Mouse (Mus musculus): ENCODE results near the gene Klhl26.

Gene Klhl26

DNA sequence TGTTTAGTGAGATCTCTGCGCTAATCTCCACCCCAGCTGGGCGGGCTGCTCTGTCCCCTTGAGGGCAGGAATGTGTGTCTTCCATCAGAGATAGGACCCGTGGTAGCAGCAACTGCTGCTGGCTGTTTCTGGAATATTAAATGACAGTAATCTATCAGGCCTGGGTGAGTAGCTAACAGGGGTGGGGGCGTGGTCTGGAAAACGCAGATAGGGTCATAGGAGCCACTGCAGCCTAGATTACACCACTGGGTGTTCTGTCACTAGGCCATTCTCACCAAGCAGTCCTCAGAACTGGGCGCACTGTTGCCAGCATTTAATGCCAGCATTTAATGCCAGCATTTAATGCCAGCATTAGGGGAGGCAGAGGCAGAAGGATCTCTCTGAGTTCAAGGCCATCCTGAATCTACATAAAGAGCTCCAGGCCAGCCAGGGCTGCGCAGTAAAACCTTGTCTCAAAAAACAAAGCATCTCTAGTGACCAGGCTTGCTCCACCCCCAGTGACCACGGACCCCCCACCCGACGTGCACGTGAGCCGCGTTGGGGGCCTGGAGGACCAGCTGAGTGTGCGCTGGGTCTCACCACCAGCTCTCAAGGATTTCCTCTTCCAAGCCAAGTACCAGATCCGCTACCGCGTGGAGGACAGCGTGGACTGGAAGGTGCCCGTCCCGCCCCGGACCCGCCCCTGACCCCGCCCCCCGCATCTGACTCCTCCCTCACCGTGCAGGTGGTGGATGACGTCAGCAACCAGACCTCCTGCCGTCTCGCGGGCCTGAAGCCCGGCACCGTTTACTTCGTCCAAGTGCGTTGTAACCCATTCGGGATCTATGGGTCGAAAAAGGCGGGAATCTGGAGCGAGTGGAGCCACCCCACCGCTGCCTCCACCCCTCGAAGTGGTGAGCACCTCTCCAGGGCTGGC lies 23.9 kb upstream of the Klhl26 start:
- peak; percentile 73 for DNase-seq

DNA sequence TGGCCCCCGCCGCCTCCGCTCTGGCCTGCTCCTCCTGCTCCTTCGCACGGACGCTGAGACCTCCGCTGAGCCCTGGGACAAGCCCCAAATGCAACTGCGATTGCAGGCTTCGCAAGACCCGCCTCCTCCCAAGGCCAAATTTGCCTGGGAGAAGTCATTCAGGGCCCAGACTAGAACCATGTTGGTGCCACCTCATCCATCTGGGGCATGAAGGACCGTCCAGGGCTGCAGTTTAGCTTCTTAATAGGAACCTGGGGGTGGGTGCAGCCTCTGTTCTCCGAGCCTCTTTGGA lies 18.9 kb upstream of the Klhl26 start:
- DNase-seq: no peak

DNA sequence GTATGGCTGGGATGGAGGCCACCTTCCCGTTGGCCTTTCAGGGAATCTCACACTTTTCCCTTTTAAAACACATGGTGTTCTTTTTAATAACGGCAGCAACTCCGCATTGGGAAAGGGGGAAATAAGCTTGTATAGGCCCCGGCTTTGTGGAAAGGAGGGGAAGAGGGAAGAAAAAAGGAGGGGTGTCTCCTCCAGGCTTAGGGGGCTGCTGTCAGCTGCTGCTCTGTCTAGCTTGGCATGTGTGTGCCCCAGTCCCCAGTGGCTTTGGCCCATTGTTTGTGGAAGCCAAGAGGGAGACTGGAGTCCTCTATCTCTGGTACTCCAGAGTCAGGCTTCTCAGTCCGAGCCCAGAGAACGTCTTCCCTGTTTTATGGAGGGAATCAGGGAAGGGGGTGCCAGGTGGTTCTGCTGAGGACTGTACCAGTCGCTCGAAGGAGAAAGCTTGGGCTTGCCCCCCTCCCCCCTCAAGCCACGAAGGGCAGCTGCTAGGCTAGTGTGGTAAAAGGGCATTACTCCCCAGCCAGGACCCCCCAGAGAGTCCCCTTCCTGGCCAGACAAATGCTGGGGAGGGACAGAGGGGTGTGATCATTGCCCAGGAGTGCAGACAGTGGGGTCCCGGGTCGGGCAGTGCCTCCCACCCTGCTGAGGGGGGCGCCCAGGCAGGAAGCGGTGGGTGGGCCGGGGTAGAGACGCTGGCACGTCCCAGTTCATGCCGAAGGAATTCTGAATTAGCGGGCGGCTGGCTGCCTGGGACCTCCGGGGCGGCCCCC lies 18.4 kb upstream of the Klhl26 start:
- no peak for DNase-seq

DNA sequence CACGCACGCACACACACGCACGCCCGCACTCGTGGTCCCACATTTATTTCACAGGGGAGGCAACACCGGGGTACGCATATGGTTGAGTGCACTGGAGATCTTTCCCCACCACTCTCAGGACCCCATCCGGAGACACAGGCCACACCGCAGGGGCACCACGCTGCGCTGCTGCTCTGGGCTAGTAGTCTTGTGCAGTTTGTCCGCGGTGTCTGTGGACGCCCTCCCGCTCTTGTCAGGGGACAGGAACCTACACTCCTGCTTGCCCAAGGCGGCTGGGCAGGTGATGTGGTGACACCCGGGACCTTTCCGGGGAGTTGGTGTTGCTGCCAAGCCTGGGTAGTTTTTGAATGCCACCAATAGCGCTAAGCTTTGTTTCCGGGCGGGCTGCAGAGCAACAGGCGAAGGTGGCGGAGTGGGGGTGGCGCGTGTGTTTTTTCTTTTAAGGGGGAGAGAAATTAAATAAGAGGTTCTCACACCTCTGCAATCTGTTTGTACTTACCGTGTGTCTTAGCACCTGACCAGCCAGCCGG lies 17.7 kb upstream of the Klhl26 start:
- no peak for DNase-seq

DNA sequence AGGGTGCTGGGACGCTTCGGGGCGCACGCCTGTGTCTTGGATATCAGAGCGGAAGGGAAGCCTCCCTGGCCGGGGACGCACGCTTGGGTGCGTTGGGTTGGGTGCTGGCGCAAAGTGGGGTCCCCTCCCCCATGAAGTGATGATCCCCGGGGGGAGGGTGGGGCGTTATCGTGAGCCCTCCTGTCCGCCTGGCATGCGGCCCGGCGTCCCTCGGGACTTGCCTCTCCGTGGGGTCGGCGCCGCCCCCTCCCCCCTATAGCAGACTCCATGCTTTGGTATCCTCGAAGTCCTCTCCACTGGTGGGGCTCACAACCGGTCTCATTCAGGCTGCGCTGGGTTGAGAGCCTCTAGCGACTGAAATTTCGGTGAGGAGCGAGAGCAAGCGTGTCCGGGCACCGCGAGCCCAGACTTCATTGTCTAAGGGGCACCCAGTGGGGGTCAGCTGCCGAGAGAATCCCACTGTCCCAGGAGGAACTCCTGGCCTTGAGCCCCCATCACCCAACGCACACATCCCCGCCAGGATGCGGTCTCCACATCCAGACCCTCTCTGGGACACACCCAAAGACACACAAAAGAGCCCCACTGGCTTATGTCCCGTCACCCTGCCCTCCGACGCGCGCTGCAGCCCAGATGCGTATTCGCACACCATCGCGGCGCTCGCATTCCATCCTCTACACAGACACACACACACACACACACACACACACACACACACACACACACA lies 17.1 kb upstream of the Klhl26 start:
- DNase-seq: no peak

DNA sequence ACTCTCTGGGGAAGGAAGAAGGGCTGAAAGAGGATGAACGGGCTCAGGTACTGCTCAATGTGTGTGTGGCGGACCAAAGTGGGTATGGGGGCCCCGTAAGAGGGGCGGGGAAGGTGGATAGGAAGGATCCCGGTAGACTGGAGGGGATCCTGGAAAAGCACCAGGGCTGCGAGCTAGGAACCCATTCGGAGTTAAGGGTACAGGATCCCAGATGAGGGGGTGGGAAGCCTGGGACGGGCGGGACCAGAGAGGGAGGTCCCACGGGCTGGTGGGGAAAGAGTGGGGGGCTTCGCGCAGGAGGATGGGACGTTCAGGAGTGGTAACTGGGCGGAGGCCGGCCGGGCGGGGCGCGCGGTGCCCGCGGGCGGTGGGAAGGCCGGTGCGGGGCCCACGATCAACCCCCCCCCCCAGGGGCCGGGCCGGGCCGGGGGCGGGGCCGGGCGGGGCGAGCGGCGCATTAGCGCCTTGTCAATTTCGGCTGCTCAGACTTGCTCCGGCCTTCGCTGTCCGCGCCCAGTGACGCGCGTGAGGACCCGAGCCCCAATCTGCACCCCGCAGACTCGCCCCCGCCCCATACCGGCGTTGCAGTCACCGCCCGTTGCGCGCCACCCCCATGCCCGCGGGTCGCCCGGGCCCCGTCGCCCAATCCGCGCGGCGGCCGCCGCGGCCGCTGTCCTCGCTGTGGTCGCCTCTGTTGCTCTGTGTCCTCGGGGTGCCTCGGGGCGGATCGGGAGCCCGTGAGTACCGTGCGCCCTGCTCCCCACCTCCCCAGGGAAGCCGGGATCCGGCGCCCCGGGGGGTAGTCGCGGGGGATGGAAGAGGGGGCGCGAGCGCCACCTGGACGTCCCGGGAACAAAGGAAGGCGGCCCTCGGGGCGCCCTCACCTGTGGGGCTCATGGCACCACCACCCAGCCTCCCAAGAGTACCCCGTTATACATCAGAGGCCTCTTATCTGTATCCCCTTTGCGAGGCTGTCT lies 16.2 kb upstream of the Klhl26 start, which contains the start of gene Crlf1:
TSS of gene Crlf1 (plus strand) at position 495 of the 977 bp plus-strand sequence.
- no peak for DNase-seq

DNA sequence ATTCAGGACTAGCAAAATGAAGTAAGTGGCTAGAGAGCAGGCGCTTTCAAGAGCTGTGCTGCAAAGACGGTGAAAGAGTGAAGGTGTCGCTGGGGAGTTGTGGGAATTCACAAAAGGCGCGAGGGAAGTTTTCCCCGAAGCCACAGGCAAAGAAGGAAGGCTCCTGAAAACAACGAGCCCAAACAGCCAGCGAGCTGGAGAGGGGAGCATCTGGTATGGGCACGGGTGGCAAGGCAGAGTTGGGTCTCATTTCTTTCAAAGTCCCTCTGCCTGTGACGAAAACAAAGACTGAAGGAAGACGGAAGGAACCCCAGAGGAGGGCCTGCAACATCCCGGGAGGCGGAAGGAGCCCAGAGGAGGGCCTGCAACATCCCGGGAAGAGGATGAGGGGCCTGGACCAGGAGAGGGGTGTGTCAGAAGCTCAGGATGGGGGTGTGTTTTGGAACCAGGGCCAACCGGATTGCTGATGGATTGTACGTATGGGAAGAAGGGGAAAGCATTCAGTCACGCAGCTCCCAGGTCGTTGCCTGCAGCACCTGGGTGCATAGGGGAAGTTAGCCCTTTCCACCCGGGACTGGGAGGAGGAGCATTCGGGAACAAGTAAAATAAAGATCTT lies 14.2 kb upstream of the Klhl26 start:
- no peak for DNase-seq

DNA sequence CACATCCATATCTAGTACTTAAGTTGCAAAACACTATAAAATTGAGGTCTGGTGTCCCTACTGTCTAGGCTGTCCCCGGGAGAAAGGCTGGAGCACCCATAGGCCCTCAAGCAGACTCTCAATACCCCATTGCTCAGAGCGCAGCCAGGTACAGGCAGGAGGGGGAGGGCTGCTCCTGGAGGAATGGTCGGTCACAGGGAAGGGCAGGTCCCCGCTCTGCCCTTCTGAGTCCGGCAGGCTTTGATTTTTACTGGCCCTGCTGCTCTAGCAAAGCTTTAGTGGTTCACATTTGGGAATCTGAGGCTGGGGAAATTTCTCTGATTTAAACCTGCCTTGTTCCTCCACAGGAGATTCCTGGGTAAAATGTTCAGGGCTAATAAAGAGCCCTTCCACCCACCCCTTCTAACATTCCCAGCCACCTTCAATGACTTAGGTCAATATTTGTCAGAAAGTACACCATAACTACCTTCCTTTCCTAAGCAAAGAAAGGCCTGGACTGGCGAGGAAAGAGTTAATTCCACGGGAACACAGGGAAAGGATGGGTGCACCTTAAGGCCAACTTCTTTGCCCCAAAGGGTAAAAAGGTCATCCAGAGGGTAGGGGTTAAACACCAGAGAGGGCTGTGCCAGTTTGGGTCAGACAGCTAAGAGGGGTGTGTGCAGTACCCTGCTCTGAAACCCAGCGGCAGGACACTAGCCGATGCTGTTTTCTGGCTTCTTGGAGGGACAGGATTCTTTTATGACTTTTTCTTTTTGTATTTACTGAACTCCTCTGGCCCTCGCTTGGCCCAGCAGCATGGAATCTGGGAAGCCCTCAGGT lies 13.5 kb upstream of the Klhl26 start:
- no peak for DNase-seq

DNA sequence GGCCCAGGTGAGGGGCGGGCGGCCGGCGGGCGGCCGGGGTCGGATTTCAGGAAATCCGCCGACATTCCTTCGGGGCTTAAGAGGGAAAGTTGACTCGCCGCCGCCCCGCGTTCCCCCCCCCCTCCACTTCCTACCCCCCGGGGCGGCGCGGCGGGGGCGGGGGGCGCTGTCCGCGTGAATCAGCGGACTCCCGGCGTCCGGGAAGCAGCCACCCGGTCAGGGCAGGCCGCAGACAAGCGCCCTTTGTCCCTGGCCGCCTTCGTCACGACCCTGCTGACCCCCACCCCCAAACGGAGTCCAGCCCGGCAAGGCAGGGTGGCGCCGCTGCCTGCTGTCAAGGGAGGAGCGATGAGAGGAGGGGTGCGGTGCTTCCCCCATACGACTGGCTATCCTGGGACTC lies 12.8 kb upstream of the Klhl26 start:
- no peak for DNase-seq

DNA sequence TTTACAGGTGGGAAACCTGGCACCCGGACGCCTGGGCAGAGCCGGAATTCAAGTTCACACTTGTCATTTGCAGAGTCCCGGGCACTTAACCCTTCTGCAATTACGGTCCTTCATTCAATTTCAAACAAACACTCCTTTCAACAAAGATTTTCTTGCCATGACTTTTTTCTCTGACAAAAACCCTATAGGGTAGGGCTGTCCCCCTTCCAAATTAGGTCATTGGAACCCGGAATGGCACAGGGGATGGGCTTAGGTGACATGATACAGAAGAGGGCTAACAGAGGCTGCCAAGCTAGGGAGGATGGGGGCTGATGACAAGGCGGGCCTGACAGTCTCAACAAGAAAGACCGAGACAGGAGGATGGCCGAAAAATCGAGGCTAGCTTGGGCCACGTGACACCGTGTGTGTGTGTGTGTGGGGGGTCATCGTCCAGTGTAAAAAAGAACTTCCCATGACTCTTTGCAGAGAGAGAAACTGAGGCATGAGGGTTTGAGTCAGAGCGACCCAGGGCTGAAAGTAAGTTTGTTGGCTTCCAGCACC lies 12.2 kb upstream of the Klhl26 start:
- no peak for DNase-seq

DNA sequence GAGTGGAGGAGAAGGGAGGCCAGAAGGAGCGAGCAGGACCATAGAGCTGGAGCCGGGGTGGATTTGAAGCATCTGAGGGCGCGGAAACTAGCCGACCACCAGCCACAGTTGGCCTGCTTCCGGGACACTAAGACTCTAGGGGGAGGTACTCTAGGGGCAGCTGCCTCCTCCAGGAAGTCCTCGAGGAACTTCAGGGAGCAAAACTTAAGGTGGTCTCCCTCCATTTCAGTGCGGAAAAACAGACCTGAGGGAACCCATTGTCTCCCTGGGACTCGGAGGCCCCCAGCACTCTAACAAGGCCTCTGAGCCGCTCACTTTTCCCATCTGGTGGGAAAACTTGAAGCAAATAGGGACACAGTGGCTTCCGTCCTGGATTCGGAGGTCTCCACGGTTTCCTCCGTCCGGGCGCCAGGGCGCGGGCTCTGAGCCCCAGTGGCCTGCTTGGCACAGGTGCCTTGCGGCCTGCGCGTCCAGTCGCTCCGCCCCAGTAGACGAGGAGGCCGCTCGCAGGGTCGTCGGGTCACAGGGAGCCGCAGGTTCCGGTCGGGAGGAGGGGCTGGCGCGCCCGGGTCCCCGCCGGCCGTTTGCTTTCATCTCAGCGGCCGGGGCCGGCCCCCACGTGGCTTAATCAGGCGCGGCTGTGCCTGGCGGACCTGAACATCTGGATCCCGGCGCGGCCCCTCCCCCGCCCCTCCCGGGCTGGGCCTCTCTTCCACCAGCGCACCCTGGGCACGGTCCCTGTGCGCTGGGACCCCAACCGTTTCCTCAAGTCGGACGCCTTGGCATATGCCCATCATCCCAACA lies 11.4 kb upstream of the Klhl26 start:
- DNase-seq: peak; percentile 59

DNA sequence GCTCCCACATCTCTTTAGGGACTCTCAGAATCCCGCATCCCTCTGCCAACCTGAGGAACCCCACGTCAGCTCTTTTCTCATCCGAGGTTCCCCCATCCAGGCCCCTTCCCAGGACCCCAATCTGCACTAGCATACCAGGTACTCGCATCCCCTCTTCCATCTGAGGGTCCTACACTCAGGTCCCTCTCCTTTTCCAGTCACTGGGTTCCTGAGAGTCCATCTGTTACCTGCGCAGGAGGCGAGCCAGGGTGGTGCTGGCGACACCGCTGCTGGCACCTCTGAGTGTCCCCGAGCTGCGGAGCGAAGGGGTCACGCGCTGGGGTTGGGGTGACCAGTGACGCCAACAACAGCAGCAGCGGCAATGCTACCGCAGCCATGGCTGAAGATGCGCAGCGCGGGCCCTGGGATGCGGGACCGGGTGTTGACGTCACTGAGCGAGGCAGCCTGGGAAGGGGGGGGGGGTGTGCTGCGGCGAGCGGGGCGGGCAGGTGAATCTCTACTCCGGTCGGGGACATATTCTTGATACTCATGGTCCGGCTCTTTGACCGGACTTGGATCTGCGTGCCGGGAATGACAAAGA lies 10.3 kb upstream of the Klhl26 start, which contains the start of gene Tmem59l:
TSS of gene Tmem59l (minus strand) at position 418 of the 580 bp plus-strand sequence.
- DNase-seq: peak; percentile 76

DNA sequence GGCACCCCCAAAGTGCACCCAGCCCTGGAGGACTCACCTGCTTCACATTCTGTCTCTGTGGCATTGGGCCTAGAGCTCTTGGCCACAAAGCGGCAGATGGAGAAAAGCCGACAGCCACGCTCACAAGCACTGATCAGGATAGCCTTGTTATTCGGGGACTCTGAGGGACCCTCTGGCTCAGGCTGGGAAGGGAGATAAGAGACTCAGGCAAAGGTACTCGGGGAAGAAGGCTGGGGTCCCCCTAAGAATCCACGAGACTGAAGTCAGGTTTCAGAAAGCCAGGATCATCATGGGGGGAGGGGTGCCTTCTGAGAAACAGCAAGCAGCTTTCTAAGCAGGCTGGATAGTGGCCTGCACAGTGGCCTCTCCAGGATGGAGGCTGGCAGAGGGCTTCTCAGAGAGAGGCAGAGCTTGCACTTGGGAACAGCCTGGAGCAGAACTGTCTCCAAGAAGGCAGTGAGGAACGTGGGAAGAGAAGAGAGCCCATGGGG lies 9.5 kb upstream of the Klhl26 start:
- peak; percentile 80 for DNase-seq

DNA sequence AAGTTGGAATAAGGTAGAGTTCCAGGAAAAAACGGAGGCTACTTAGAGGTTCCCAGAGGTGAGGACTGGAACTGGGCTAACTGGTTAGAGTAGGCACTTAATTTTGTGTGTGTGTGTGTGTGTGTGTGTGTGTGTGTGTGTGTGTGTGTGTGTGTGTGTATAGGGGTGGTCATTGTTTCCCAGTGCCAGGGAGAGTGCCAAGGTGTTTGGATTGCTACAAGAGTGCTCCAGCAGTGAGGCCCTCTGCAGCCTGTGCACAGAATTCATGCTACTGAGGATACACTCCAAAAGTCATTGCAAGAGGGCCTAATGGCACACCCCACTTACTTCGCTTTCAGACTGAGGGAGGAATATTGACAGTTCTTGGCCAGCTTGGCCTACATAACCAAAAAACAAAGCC lies 6.2 kb upstream of the Klhl26 start:
- DNase-seq: no peak

DNA sequence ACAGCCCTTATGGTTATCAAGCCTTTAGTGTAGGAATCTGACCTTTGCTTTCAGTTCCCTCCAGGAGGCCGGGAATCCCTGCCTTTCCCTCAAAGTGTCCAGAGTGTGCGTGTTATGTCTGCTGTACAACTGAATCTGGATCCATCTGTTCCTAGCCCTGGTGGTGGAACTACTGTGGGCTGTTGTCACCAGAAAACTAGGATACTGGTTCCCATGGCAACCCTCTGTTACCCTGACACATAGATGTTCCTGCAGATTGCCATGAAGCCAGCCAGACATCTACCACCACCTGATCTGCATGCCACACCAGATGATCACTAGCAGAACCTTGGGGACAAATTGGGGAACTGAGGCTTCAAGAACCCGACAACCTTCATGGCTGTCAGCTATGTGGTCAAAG lies 5.1 kb upstream of the Klhl26 start:
- DNase-seq: no peak

DNA sequence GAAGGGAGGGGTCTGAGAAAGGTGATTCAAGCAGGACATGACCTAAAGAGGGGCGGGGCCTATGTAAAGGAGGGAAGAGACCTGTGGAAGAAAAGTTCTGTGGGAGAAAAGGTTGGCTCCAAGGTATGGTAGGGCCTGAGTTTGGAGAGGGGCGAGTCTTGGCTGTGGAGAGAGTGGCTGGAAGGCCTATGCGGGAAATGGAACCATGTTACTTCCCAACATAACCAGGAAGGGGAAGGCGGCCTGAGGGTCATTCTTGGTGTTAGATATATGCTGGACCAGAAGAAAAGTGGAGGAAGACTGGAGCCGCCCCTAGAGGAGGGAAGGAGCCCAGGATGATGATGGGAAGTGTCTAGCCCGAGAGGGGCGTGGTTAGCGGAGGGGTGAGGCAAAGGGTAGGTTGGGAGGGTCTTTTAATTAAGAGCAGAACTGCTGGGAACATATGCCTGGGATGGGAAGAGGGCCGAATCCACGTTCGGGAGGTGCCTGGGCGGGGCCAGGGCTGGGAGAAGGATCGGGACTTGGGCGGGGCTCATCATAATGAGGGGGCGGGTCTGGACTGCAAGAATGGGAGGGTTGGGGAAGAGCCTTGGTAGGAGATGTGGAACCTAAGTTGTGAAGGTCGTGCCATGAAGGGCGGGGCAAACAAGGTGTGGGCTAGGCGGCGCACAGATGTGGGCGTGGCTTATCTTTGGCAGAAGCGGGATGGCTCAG lies 658 bp upstream of the Klhl26 start:
- no peak for DNase-seq

DNA sequence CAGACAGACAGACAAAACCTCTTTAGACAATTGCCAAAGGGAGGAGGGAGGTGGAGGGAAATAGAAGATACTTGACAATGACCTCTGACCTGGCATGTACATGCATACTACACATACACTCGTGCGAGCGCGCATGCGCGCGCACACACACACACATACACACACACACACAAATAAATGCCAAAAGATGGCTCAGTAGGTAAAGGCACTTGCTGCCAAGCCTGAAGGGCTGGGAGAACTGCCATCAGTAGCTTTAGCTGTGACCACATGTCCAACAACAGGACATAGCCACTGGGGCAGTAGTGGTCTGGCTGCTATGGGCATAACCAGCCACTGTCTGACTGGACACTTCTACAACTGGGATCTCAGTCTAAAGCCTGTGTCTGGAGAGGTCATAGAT lies 4.9 kb downstream of the Klhl26 start:
- peak; percentile 80 for DNase-seq

DNA sequence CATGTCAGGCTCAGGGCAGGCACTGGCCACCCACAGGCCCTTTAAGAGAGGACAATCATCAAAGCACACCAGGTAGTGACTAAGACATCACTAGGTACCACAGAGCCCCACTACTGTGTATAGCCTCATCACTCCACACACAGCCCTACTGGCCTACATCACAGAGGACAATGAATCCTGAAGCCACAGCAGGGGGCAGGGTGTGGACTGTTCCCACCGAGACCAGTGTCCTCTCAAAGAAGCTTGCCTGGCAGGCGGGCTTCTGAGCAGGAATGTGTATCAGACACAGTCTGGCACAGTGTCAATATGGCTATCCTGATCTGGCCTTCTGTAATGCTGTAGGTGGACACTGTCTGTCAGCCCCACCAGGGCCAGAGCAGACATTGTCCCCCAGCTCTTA lies 6.8 kb downstream of the Klhl26 start:
- DNase-seq: no peak
